Mouse (Mus musculus) heart, embryonic 15.5 days (tissue): ENCODE measurements around the gene Thsd4. TPM values are rescaled to one million over a fixed set of nuclear protein-coding genes. Genes with fewer than 3 reads are reported as not detected.

Experiments used
- ATAC-seq: fragments of 200-750 bp; cut with Nextera tagmentation; replicated peaks from 2 replicates; pipeline ENCODE4 v1.8.0; 2017; ENCODE audit warnings: low read depth, moderate TSS enrichment; ENCODE audit not compliant: insufficient number of reproducible peaks, insufficient read depth, low FRiP score
- H3K27ac ChIP-seq: fragments of 300-500 bp; sonication (generic); 2 replicates; pipeline ENCODE4 v1.5.1; 2015; ENCODE audit warnings: mild to moderate bottlenecking, inconsistent platforms
- H3K27me3 ChIP-seq: fragments of 300-500 bp; sonication (generic); 2 replicates; pipeline ENCODE4 v1.6.1; 2015; ENCODE audit warnings: inconsistent platforms
- H3K36me3 ChIP-seq: fragments of 300-500 bp; sonication (generic); 2 replicates; pipeline ENCODE4 v1.6.1; 2015; ENCODE audit warnings: mild to moderate bottlenecking, inconsistent platforms
- H3K4me1 ChIP-seq: fragments of 300-500 bp; sonication (generic); replicated peaks from 2 replicates; pipeline ENCODE4 v1.6.1; 2015; ENCODE audit warnings: inconsistent platforms
- H3K4me2 ChIP-seq: fragments of 300-500 bp; sonication (generic); 2 replicates; pipeline ENCODE4 v1.6.1; 2015; ENCODE audit warnings: inconsistent platforms, mild to moderate bottlenecking, moderate library complexity
- H3K4me3 ChIP-seq: fragments of 300-500 bp; sonication (generic); 2 replicates; pipeline ENCODE4 v1.5.1; 2015; ENCODE audit warnings: mild to moderate bottlenecking, inconsistent platforms
- H3K9ac ChIP-seq: fragments of 300-500 bp; sonication (generic); 2 replicates; pipeline ENCODE4 v1.6.1; 2015; ENCODE audit warnings: mild to moderate bottlenecking, inconsistent platforms
- H3K9me3 ChIP-seq: fragments of 300-500 bp; sonication (generic); replicated peaks from 2 replicates; pipeline ENCODE4 v1.6.1; 2016; ENCODE audit warnings: inconsistent platforms
- WGBS: fragments of 180-500 bp; shearing (Covaris S2); methylation state at CpG from one replicate; pipeline ENCODE4 v1.1.7; 2015; ENCODE audit warnings: mixed read lengths; 5-methylcytosine and 5-hydroxymethylcytosine counted together
- polyA plus RNA-seq: library from polyadenylated mRNA; unstranded; fragments of >200 nt; fragmentation: Nextera tagmentation; extraction: Ambion mirVana; gene quantifications from 2 replicates; pipeline ENCODE4 v1.2.1, GENCODE M21; 2015

The Thsd4 gene
- polyA plus RNA-seq, 1 experiment from 2014 or later, result 7.5 TPM

- 85% methylated on average over 4 of the region's 4 CpGs for WGBS
- Histone ChIP-seq H3K9ac (no peak overlapping the region), H3K4me3 (no peak overlapping the region), H3K4me2 (no peak overlapping the region), H3K4me1 (peaks cover 5% of the 10 kb centered on the region), H3K27me3 (no peaks in the 10 kb centered on the region), H3K9me3 (no peaks in the 10 kb centered on the region), H3K36me3 (no peaks in the 10 kb centered on the region), H3K27ac (no peak overlapping the region)
- ATAC-seq, result no peak
Observed at GRCm38 (mm10) chr9:60089441-60089840, 432.4 kb downstream of the Thsd4 start.

- H3K4me2 ChIP-seq, result no peak overlapping the region
- no peak for ATAC-seq
- H3K27me3 ChIP-seq, result no peaks in the 10 kb centered on the region
- H3K4me1 ChIP-seq, result peaks cover 5% of the 10 kb centered on the region
- H3K36me3 ChIP-seq, result no peaks in the 10 kb centered on the region
- H3K27ac ChIP-seq, result no peak overlapping the region
- H3K9me3 ChIP-seq, result no peaks in the 10 kb centered on the region
- no peak overlapping the region for H3K4me3 ChIP-seq
- WGBS, result 55% methylated on average over 5 of the region's 5 CpGs
- no peak overlapping the region for H3K9ac ChIP-seq
Observed at GRCm38 (mm10) chr9:60088101-60088500, 433.7 kb downstream of the Thsd4 start.

- H3K9ac ChIP-seq, result no peak overlapping the region
- WGBS, result 26% methylated on average over 5 of the region's 5 CpGs
- no peaks in the 10 kb centered on the region for H3K9me3 ChIP-seq
- H3K4me2 ChIP-seq, result no peak overlapping the region
- ATAC-seq, result no peak
- no peak overlapping the region for H3K27ac ChIP-seq
- no peaks in the 10 kb centered on the region for H3K36me3 ChIP-seq
- H3K27me3 ChIP-seq, result no peaks in the 10 kb centered on the region
- peaks cover 6% of the 10 kb centered on the region; the same call in 1 of the 2 replicates for H3K4me1 ChIP-seq
- H3K4me3 ChIP-seq, result no peak overlapping the region
Observed at GRCm38 (mm10) chr9:60082107-60082581, 439.7 kb downstream of the Thsd4 start.

- Histone ChIP-seq H3K9ac (no peak overlapping the region), H3K4me3 (no peak overlapping the region), H3K27me3 (no peaks in the 10 kb centered on the region), H3K4me2 (no peak overlapping the region), H3K4me1 (peaks cover 6% of the 10 kb centered on the region; the same call in 1 of the 2 replicates), H3K36me3 (no peaks in the 10 kb centered on the region), H3K9me3 (no peaks in the 10 kb centered on the region), H3K27ac (no peak overlapping the region)
- no peak for ATAC-seq
- 50% methylated on average over 1 of the region's 1 CpGs for WGBS
Observed at GRCm38 (mm10) chr9:60077761-60078160, 444.1 kb downstream of the Thsd4 start.

- no peak for ATAC-seq
- Histone ChIP-seq H3K27ac (no peak overlapping the region), H3K9me3 (no peaks in the 10 kb centered on the region), H3K9ac (no peak overlapping the region), H3K4me1 (no peaks in the 10 kb centered on the region; the same call in 1 of the 2 replicates), H3K4me2 (no peak overlapping the region), H3K27me3 (no peaks in the 10 kb centered on the region), H3K36me3 (no peaks in the 10 kb centered on the region), H3K4me3 (no peak overlapping the region)
- 60% methylated on average over 4 of the region's 4 CpGs for WGBS
Observed at GRCm38 (mm10) chr9:60076396-60076795, 445.4 kb downstream of the Thsd4 start.

- Histone ChIP-seq H3K4me2 (no peak overlapping the region), H3K36me3 (no peaks in the 10 kb centered on the region), H3K4me3 (no peak overlapping the region), H3K9me3 (no peaks in the 10 kb centered on the region), H3K27ac (no peak overlapping the region), H3K4me1 (no peaks in the 10 kb centered on the region; the same call in 1 of the 2 replicates), H3K27me3 (no peaks in the 10 kb centered on the region), H3K9ac (no peak overlapping the region)
- no peak for ATAC-seq
- 61% methylated on average over 5 of the region's 5 CpGs for WGBS
Observed at GRCm38 (mm10) chr9:60071620-60072263, 450.1 kb downstream of the Thsd4 start.

GRCm38 (mm10) chr9:60067241-60067640 lies 454.6 kb downstream of the Thsd4 start:
- Histone ChIP-seq H3K4me3 (no peak overlapping the region), H3K9ac (no peak overlapping the region), H3K27ac (no peak overlapping the region), H3K4me1 (peaks cover 12% of the 10 kb centered on the region), H3K36me3 (no peaks in the 10 kb centered on the region), H3K27me3 (no peaks in the 10 kb centered on the region), H3K4me2 (no peak overlapping the region), H3K9me3 (no peaks in the 10 kb centered on the region)
- no peak for ATAC-seq
- WGBS, result 90% methylated on average over 8 of the region's 8 CpGs

- WGBS, result 60% methylated on average over 4 of the region's 4 CpGs
- Histone ChIP-seq H3K4me2 (no peak overlapping the region), H3K4me3 (no peak overlapping the region), H3K36me3 (no peaks in the 10 kb centered on the region), H3K9me3 (no peaks in the 10 kb centered on the region), H3K27ac (no peak overlapping the region), H3K9ac (no peak overlapping the region), H3K4me1 (peaks cover 12% of the 10 kb centered on the region), H3K27me3 (no peaks in the 10 kb centered on the region)
- no peak for ATAC-seq
Observed at GRCm38 (mm10) chr9:60065184-60065583, 456.7 kb downstream of the Thsd4 start.

- no peak for ATAC-seq
- 57% methylated on average over 4 of the region's 4 CpGs for WGBS
- no peak overlapping the region for H3K27ac ChIP-seq
Observed at GRCm38 (mm10) chr9:60063191-60063720, 458.6 kb downstream of the Thsd4 start.

GRCm38 (mm10) chr9:60056131-60056530 lies 465.7 kb downstream of the Thsd4 start:
- Histone ChIP-seq H3K4me2 (no peak overlapping the region), H3K4me3 (no peak overlapping the region), H3K9me3 (no peaks in the 10 kb centered on the region), H3K9ac (no peak overlapping the region), H3K36me3 (no peaks in the 10 kb centered on the region), H3K4me1 (no peaks in the 10 kb centered on the region; the same call in 1 of the 2 replicates), H3K27me3 (no peaks in the 10 kb centered on the region), H3K27ac (no peak overlapping the region)
- 63% methylated on average over 5 of the region's 5 CpGs for WGBS
- ATAC-seq, result no peak

More at GRCm38 (mm10) chr9:60063191-60063720, 458.6 kb downstream of the Thsd4 start:
- no peaks in the 10 kb centered on the region for H3K9me3 ChIP-seq
- H3K4me2 ChIP-seq, result no peak overlapping the region
- no peak overlapping the region for H3K4me3 ChIP-seq
- no peaks in the 10 kb centered on the region for H3K36me3 ChIP-seq
- H3K4me1 ChIP-seq, result peaks cover 12% of the 10 kb centered on the region
- no peak overlapping the region for H3K9ac ChIP-seq
- H3K27me3 ChIP-seq, result no peaks in the 10 kb centered on the region

- Histone ChIP-seq H3K4me3 (no peak overlapping the region), H3K36me3 (no peaks in the 10 kb centered on the region), H3K4me2 (no peak overlapping the region), H3K27me3 (no peaks in the 10 kb centered on the region), H3K27ac (no peak overlapping the region), H3K9me3 (no peaks in the 10 kb centered on the region), H3K4me1 (no peaks in the 10 kb centered on the region; the same call in 1 of the 2 replicates), H3K9ac (no peak overlapping the region)
- ATAC-seq, result no peak
- WGBS, result 58% methylated on average over 5 of the region's 5 CpGs
Observed at GRCm38 (mm10) chr9:60054951-60055350, 466.9 kb downstream of the Thsd4 start.

GRCm38 (mm10) chr9:60053117-60053516 lies 468.7 kb downstream of the Thsd4 start:
- no peak overlapping the region for H3K4me2 ChIP-seq
- no peak for ATAC-seq
- no peaks in the 10 kb centered on the region for H3K9me3 ChIP-seq
- H3K9ac ChIP-seq, result no peak overlapping the region
- H3K4me3 ChIP-seq, result no peak overlapping the region
- H3K36me3 ChIP-seq, result no peaks in the 10 kb centered on the region
- WGBS, result 90% methylated on average over 5 of the region's 5 CpGs
- H3K27ac ChIP-seq, result no peak overlapping the region
- no peaks in the 10 kb centered on the region for H3K27me3 ChIP-seq
- no peaks in the 10 kb centered on the region; the same call in 1 of the 2 replicates for H3K4me1 ChIP-seq
